Mouse (Mus musculus) right cerebral cortex, postnatal 4 days (tissue): ENCODE measurements around the gene Acvr1.

Source experiments
- DNase-seq: peaks from one replicate; pipeline ENCODE4 v3.0.0-alpha.2; 2022

Gene Acvr1

DNA sequence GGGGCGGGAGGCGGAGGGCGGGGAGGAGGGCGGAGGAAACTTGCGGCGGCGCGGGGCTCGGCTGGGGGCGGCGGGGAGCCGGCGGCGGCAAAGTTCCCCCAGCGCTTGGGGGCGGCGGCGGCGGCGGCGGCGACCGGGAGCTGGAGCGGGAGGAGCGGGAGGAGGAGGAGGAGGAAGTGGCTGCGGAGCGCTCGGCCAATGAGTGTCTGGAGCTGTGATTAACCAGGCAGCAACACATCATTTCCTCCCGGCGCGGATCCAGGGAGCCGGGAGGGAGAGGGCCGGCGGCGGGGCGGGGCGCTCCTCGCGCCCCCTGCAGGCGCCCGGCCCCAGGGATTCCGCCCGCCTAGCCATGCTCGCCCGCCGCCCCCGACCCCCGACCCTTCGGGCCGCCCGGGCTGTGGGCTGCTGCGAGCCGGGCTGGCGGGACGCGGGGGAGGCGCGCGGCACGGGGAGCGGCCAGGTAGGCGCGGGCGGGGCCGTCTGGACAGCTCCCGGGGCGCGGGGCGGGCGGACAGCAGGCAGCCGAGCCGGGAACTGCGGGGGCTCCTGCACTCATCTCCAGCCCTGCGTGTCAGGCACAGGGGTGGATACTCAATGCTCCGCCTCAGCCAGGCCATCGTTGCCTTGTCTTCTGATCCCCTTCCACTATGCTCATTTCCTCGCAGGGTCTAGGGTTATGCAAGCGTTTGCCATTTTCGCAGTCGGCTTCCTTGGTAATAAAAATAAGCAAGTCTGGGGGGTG, at the start of gene Acvr1, which contains the start of gene Upp2:
TSS of gene Acvr1 (minus strand) at position 92 of the 745 bp plus-strand sequence.
TSS of gene Upp2 (plus strand) at position 233 of the 745 bp plus-strand sequence.
- DNase-seq = peak; percentile 88

DNA sequence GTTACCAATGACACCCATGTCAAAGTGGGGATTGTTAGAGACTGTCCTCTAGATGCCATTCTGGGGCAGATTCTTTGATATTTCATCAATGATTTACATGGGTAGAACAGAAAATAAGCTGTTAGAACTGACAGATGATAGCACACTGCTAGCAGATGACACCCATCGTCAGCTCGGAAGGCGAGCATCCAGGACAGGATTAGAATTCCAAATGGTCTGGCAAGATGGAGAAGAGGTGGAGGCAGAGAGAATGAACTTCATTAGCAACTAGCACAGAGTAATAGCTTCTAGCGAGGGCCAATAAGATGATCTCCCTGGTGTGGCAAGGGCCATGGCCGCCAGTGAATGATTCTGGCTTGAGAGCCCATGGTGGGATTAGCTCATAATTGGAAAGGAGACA, 48.8 kb upstream of the Acvr1 start:
- DNase-seq = no peak

DNA sequence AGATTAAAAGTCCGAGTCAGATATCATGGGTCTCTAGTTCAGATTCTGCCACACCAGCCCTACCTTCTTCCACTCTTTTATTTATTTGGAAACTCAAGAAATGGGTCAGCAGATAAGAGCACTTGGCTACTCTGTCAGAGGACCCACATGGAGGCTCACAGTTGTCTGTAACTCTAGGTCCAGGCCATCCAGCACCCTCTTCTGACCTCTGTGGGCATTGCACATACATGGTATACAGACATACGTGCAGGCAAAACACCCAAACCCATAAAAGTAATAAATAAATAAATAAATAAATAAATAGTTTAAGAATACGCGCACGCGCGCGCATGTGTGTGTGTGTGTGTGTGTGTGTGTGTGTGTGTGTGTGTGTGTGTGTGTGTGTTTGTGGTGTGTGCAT, 47.9 kb upstream of the Acvr1 start:
- no peak for DNase-seq

DNA sequence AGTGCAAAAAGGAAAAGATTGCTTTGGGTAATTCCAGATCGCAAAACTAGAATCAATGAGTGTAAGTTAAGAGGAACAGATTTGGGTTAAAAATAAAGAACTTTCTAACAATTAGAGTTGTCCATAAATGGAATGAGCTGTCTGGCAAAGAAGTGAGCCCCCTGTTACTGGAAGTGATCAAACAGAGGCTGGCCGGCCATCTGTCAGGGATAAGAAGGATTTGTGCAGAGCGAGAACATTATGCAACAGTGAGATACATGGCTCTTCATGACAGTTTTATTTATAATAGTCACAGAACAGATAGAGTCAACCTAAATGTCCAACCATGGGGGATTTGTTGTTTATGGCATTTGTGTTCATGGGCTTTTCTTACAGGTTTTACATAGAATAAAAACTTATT, 46.8 kb upstream of the Acvr1 start:
- DNase-seq = peak; percentile 26

DNA sequence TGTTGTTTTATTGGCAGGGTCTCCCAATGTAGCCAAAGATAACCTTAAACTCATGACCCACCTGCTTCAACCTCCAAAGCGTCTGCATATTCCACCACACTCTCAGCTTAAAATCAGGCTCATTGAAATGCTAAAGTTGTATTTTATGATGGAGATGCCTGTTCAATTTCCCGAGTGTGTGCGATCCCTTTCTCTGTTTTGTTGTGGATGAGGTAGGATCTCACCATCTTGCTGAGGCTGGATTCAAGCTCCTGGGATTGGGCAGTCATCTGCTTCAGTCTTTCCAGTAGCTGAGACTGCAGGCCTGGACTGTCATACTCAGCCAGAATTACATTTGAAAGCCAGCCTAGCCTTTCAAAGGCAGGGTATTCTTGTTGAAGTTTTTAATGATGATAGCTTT, 37.8 kb upstream of the Acvr1 start:
- no peak for DNase-seq

DNA sequence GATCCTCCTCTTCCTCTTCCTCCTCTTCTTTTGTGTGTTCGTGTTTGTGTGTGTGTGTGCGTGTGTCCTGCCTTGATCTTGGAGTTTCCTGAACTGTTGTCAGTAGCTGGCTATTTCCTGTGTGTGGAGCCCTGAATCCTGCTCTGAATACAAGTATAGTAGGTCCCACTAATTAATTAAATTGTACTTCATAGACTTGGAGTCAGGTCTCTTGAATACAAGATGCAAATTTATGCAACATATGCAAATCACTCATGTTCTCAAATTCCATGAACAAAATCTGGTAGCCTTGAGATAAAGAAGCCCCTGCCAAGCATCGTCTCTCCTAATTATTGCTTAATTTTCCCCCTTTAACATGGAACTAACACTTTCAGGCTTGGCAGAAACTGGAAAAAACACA, 36.4 kb upstream of the Acvr1 start:
- no peak for DNase-seq

DNA sequence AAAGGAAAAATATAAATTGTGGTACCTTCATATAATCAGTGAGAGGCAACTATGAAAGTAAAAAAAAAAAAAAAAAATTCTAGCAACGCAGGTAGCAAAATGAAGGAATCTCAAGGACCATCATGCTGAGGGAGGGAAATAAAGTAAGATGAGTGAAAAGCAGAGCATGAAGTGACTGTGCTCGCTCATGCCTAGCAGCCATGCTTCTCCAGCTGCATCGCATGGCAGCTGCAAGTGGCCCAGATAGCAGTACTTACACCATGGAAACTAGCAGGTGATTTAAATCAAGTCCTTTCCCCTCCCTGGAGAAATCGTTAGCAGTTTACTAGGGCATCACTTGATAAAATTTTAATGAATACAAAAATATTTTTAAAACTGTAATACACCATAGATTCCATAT, 34.4 kb upstream of the Acvr1 start:
- no peak for DNase-seq

DNA sequence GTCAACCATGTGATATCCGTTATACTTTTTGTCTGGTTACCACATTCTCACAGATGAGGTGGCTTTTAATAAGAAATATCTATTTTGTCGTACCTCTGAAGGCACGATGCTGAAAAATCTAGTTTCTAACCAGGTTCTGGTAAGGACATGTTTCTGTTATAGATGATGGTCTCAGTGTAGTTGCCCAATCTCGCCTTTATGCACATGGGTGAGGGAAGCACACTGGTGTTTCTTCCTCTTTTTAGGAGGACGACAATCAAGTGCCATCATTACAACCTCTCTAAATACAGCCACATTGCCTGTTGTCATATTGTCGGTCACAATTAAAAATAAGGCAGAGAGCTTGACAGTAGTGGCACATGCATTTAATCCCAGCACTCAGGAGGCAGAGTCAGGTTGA, 32.7 kb upstream of the Acvr1 start:
- no peak for DNase-seq

DNA sequence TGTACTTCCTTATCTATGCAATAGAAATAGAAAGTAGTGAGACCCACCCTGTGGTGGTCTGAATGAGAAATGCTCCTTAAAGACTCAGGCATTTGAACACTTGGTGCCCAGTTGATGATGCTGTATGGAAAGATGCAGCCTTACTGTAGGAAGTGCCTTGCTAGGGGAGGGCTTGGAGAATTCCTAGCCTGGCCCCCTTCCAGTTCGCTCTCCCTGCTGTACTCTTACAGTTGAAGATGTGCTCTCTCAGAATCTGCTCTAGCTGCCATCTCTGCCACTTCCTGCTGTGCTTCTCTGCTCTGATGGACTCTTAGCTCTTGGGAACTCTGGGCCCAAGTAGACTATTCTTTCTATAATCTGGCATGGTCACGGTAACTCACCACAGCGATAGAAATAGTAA, 30.6 kb upstream of the Acvr1 start:
- DNase-seq = no peak

DNA sequence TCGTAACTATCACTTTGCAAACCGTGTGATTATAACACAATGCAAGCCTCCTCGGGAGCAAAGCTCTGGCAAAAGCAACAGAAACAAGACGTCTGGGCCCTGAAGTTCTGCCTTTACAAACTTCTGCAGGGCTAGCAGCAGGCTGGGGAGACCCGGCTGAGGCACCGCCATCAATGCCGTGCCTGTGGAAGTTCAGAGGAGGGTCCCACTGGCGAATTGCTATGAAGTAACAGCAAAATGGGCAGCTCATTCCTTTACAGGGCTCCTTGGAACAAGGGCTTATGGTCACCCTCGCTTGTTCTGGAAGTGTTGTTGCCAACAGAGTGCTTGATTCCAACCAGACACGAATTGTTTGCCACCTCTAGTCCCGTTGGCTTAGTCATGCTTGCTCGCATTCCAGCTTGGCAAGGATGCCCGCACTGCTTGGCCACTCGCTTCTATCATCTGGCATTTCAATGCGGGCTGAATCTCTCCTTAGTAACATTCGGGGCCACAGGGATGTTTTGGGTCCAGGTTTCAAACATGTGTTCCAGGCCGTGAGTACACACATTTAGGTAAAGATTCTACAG, 29.9 kb upstream of the Acvr1 start:
- DNase-seq = peak; percentile 35

DNA sequence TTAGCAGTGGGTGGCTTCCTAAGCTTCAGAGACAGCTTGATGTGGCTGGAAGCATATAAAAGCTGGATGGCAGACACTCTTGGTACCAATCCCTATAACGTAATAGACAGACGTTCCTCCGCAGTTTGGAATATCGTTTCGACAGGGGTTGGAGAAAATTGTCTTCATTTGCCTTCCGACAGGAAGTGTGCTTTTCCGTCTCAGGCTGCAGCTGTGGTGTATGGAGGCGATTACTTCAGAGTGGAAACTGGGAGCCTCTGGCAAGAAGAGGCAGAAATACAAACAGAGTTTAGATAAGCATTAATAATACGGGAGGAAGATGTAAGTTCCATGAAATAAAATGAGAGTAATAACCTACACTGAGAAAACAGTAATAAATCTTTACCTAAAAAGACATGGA, 28.4 kb upstream of the Acvr1 start:
- DNase-seq = no peak

DNA sequence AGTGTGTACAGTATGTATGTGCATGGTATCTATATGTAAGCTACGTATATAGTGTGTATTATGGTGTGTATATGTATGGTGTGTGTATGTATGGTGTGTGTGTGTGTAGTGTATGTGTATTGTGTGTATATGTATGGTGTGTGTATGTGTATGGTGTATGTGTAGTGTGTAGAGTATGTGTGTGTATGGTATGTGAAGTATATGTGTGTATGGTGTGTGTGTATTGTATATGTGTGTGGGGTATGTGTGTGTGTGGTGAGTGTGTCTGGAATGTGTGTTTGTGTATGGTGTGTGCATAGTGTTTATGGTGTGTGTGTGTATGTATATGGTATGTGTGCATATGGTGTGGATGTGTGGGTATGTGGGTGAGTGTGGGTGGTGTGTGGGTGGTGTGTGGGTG, 23.1 kb upstream of the Acvr1 start:
- no peak for DNase-seq

DNA sequence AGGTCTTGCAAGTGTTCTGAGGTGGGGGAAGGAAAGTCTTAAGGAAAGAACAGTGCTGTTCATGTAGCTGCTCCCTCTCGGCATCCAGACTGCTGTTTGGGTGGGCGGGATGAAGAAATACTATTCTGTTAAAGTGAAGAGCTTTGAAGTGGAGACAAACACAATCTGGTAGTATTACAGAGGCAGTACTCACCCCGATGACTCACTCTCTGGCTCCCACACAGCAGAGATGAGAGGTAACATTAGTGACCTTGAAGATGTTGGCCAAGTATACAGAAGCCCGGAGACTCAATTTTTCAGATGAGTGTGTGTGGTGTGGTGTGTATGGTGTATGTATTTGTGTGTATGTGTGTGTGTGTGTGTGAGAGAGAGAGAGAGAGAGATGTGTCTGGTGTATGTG, 22.7 kb upstream of the Acvr1 start:
- no peak for DNase-seq

DNA sequence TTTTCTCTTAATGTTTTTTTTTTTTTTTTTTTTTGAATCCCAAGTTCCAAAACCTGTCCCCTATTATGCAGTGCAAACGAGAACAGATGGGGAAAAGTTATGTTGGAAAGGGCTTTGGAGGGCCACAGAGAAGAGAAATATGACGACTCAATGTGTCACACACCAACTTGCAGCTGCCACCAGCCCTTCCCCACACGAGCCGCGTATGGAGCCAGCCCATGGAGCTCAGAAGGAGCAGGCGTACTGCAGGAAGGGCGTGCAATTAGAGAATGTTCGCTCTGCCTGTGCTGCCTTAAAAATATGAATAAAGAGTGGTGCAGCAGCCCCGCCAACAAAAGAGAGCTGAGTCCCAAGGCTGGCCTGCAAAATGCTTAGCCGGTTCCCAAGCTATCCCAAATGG, 19.4 kb upstream of the Acvr1 start:
- peak; percentile 61 for DNase-seq

DNA sequence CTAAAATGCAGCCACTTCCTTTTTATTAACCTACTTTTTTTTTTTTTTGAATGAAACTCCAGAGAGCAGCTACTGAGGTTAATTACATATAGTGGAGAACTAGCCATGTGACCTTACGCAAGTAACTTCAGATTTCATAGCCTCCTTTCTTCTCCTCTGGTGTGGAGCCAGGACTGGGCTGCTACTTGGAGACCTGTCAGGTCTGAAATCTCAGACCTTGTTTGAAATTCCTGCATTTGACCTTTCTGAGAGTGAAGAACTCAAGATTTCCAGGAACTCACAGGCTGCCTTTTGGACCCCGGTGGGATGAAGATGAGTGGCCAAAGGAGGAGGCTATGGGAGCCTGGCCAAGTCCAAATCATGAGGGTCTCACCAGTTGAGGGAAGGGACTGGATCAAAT, 7.2 kb upstream of the Acvr1 start:
- DNase-seq = no peak

DNA sequence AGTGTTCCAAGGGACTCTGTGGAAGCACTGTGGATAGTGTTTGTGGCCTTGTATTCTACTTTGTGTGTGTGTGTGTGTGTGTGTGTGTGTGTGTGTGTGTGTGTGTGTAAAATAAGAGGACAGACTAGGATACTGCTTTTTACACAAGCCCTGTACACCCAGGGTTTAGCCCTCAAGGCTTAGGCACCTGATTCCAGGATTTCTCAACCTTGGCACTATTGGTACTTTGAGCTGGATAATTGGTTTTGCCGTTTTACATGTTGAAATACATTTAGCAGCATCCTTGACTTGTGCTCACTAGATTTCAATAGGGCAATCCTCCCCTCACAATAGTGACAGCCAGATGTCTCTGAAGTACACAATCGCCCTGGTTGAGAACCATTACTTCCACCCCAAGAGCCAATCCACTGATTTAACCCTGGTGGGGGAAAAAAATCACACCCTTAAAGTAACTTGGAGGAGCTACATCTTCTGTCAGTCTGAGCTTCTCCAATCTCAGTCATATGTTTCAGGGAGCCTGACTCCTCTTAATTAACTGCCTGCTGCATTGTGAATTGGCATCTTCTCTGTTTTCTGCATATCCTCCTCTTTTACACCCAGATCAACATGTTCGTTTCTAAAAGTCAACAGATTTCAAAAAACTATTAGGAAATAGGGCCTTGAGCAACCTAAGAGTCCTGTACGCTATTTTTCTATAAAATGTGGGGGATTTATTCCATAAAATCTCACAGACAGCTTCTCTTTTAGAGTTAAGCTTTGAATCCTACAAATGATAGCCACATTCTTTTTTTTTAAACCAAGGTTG, 2.1 kb upstream of the Acvr1 start:
- no peak for DNase-seq

DNA sequence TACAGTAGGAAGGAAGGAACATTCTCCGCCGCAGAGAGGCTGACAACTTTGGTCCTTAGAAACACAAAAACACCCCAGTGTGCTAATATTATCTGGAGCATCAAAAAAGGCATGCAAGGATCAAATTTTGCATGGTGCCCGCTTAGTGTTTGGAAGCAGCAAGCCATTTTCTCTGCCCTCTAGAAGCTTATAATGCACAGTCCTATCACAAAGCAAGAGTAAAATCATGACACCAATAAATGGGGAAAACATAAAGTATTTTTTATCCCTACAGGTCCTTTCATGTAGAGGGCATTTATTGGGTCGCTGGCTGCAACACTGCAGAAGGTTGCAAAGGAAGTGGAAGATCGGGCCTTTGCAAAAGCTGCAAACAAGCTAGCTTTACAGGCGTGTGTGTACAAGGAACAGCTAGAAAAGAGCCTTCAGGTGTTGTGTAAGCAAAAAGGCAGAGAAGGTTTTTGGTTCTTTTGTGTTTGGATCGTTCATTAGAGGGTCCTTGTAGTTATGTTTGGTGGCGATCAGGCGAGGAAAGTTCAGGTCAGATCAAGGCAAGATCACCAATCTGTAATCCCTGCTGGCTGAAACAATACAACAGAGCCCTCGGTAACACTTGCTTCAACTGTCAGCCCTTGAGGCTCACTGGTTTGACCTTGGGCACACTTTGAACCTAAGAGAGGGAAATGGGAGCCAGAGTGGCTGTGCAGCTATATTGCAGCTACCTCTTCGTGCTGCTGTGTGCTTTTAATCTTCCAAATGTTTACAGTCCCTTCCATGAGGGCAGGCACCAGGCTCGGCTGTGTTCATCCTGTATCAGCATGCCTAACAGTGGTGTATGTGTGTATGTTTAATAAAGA, 1.1 kb upstream of the Acvr1 start:
- no peak for DNase-seq

DNA sequence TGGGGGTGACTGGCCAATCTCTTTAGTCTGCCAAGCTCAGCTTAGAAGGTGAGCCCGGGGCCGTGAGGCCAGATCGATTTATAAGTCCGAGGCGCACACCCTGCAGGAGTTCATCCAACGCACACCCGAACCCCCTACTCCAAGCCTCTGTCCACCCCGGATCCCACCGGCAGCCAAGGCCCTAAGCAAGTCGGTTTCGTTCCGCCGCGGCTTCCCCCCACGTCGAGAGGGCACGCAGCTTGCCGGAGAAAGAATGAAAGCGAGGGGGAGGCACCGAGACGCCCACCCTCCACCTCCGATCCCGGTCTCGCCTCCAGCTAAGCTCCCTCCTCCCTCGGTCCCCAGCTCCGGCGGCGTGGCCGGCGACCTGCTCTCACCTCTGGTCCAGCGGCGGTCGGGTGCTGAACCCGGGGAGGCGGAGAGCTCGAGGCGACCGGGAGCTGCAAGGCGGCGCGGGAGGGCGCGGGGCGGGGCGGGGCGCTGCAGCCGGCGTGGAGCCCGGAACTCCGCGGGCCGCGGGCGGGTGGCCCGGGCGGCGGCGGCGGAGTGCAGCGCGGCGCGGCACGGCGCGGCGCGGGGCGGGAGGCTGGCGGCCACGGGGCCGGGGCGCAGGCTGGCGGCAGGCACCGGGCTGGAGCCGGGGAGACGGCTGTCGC, 419 bp downstream of the Acvr1 start:
- peak; percentile 66 for DNase-seq

DNA sequence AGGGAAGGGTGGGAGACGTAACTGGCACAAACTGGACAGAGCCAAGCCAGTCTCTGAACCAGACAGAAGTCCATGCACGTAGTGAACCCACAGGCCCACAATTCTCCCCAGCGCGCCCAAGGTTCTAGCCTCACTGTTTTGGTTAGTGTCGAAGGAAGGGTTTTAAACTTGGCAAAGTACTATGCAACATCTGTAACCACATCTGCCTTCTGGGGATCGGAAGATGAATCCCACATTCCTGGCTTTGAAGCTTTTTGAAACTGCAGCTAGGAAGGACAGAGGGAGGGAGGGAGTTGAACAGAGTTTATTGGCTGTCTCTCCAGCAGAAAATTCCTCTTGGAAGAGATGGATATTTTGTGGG, 928 bp downstream of the Acvr1 start:
- DNase-seq = no peak

DNA sequence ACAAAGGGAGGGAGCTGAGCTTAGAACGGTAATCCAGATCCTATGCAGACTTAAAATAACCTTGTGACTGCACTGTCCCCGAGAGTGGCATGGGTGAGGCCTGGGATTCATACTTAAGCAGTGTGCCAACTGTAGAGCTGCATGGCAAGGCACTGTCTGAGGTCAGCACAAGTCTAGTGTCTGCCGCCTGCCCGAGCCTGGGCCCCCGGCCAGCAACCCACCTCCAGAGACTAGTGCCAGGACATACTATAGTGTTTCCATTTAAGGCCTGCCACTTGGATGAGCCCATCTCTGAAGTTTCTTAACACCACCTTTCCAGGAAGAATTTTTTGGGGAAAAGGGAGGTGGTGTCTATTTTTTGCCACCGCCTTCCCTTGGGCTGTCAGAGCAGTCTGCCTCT, 1.7 kb downstream of the Acvr1 start:
- DNase-seq = peak; percentile 30

DNA sequence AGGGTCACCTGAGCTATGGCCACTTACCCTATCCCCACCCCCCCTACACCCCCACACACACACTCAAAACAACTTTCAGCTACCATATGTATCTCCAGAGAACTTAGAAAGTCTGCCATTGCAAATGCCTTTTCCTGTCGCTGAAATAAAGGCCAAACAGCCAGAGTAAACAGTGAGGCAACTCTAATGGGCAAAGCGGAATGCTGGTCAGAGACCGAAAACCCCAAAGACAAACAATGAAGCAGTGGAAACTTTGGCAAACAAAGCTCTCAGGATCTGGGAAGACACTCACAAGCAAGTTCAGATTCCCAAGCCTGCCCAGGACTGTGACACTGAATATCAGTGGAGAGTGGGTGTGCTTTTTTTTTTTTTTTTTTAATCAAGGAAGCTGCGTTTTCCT, 4.8 kb downstream of the Acvr1 start:
- no peak for DNase-seq

DNA sequence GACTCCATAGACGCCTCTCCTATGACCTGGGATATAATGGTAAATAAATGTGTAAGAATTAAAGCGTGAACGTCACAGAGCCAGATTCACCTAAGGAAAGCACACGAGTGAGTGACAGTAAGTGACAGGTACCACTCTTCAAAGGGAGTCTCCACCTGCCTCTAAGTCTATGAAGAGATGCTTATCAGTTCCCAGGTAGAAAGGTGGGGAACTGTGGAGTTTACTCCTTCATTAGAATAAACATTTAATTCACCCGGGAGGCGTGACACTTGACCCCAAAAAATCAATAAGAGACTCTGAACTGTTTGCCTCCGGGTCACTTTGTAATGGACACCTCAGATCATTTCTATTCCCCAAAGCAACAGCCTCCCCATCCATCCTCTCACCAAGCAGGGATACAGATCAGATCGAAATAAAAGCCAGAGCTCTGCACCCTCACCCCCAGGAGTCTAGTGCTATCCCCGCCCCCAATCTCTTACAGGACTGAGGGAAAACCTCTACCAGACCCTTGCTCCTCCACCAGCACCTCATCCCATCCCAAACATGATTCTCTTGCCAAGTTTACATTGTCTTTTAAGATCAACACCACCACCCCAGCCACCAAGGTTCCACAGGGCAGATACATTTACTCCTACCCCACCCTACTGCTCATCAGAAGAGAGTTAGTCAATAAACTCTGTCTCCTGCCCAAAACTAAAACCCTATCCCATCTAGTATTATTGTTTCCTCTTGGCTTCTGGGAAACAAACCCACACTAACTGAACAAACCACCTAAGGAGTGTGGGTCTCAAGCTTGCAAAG, 9.7 kb downstream of the Acvr1 start:
- DNase-seq = no peak
